In the genomic region with DNA sequence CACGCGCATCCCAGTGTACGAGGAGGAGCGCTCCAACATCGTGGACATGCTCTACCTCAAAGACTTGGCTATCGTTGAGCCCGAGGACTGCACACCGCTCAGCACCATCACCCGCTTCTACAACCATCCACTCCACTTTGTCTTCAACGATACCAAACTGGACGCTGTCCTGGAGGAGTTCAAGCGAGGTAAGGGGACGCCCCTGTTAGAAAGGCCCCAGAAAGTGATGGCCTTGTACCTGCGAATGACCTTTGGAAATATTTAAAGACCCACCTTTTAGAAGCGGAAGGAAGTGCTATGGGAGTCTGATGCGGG, we compare ENCODE assay signal across 8 mouse cellular contexts. TPM values are rescaled to one million over a fixed set of nuclear protein-coding genes. Genes with fewer than 3 reads are reported as not detected.
A peak's percentile ranks its signal among the peaks of the same experiment; 100 is the strongest.
DNase-seq lines count a peak whose midpoint lies in the region; ATAC-seq and TF ChIP-seq lines count a peak whose summit lies in the region.

No protein-coding gene starts in this region.

- no peak for DNase-seq in lung, postnatal 10 days
- no peak for DNase-seq in limb, embryonic 10.5 days (ENCODE audit: low spot score)
- no peak for DNase-seq in adrenal gland, adult 2 months
- DNase-seq in cerebellum, adult 18-20 months = no peak
- DNase-seq in thymus, postnatal 4 days = no peak

- peak overlapping the region; percentile 86 for H3K9ac ChIP-seq in lung, embryonic 16.5 days (ENCODE audit: low read length)
- H3K9ac ChIP-seq in neural tube, embryonic 15.5 days (replicated peaks) = peak overlapping the region; percentile 82

- no peak for ATAC-seq in lung, embryonic 16.5 days (ENCODE audit: low read depth)
- ATAC-seq in neural tube, embryonic 15.5 days (ENCODE audit: low FRiP score) = no peak

- H3K4me3 ChIP-seq in lung, embryonic 16.5 days (ENCODE audit: low read length) = peak overlapping the region; percentile 90
- H3K4me3 ChIP-seq in embryonic fibroblast, embryonic 13.5 days (ENCODE audit: insufficient read depth, low read length) = peak overlapping the region; percentile 52
- peak overlapping the region; percentile 84 for H3K4me3 ChIP-seq in limb, embryonic 10.5 days
- H3K4me3 ChIP-seq in neural tube, embryonic 15.5 days (replicated peaks) = peak overlapping the region; percentile 99

- no peak for TF ChIP-seq CTCF in embryonic fibroblast, embryonic 13.5 days (IDR thresholded peaks at IDR 0.05; ENCODE audit: borderline replicate concordance, insufficient read depth, low read length)

- H3K27me3 ChIP-seq in lung, embryonic 16.5 days (ENCODE audit: control insufficient read depth, insufficient read depth, low read depth, low read length) = no peaks in the 10 kb centered on the region
- H3K27me3 ChIP-seq in limb, embryonic 10.5 days (ENCODE audit: low read depth, poor library complexity, severe bottlenecking) = no peaks in the 10 kb centered on the region
- H3K27me3 ChIP-seq in neural tube, embryonic 15.5 days (replicated peaks) = no peaks in the 10 kb centered on the region

- peaks cover 21% of the 10 kb centered on the region for H3K4me1 ChIP-seq in lung, embryonic 16.5 days (replicated peaks; ENCODE audit: control insufficient read depth, insufficient read depth, low read length)
- peaks cover 2% of the 10 kb centered on the region; the same call in 1 of the 2 replicates for H3K4me1 ChIP-seq in embryonic fibroblast, embryonic 13.5 days (ENCODE audit: control insufficient read depth, insufficient read depth, low read length)
- peaks cover 33% of the 10 kb centered on the region for H3K4me1 ChIP-seq in limb, embryonic 10.5 days
- H3K4me1 ChIP-seq in neural tube, embryonic 15.5 days = peaks cover 44% of the 10 kb centered on the region

- peak overlapping the region; percentile 83 for H3K4me2 ChIP-seq in lung, embryonic 16.5 days (ENCODE audit: low read depth, low read length)
- peak overlapping the region; percentile 78 for H3K4me2 ChIP-seq in neural tube, embryonic 15.5 days

- no peak for TF ChIP-seq POLR2A in embryonic fibroblast, embryonic 13.5 days (IDR thresholded peaks at IDR 0.05; ENCODE audit: low read depth, low read length)

- H3K27ac ChIP-seq in lung, embryonic 16.5 days (ENCODE audit: low read length) = no peak overlapping the region
- H3K27ac ChIP-seq in embryonic fibroblast, embryonic 13.5 days (ENCODE audit: insufficient read depth, low read length) = no peak overlapping the region
- H3K27ac ChIP-seq in limb, embryonic 10.5 days = peak overlapping the region; percentile 93
- peak overlapping the region; percentile 98 for H3K27ac ChIP-seq in neural tube, embryonic 15.5 days (replicated peaks)

- under 1% methylated on average over 16 of the region's 16 CpGs for WGBS in lung, embryonic 16.5 days
- under 1% methylated on average over 16 of the region's 16 CpGs for WGBS in limb, embryonic 10.5 days
- WGBS in neural tube, embryonic 15.5 days = 1% methylated on average over 16 of the region's 16 CpGs

- no peaks in the 10 kb centered on the region for H3K36me3 ChIP-seq in lung, embryonic 16.5 days (ENCODE audit: control insufficient read depth, insufficient read depth, low read length)
- peaks cover 37% of the 10 kb centered on the region for H3K36me3 ChIP-seq in limb, embryonic 10.5 days
- H3K36me3 ChIP-seq in neural tube, embryonic 15.5 days = no peaks in the 10 kb centered on the region

- no peaks in the 10 kb centered on the region for H3K9me3 ChIP-seq in lung, embryonic 16.5 days (ENCODE audit: control insufficient read depth, low read length)
- no peaks in the 10 kb centered on the region for H3K9me3 ChIP-seq in limb, embryonic 10.5 days (replicated peaks)
- H3K9me3 ChIP-seq in neural tube, embryonic 15.5 days (replicated peaks) = no peaks in the 10 kb centered on the region

RNA-seq across cellular contexts. Expression of gene Cnnm3, which starts 1.3 kb away (rescaled TPM):
- polyA plus RNA-seq in lung, embryonic 16.5 days (2015; fragmentation: Nextera tagmentation; extraction: Ambion mirVana) = 3.5 and 4.4 TPM in 2 replicates
- polyA plus RNA-seq in embryonic fibroblast, embryonic 13.5 days (2011; ENCODE audit: insufficient read length, low read depth, missing spikeins) = 4.0 and 6.2 TPM in 2 replicates
- polyA plus RNA-seq in limb, embryonic 10.5 days (2016; fragmentation: Nextera tagmentation; extraction: Ambion mirVana) = 3.6 and 4.5 TPM in 2 replicates
- polyA plus RNA-seq in neural tube, embryonic 15.5 days (2015; fragmentation: Nextera tagmentation; extraction: Ambion mirVana) = 3.1 and 4.5 TPM in 2 replicates
- 10 to 100 TPM; 25.9 to 32.0 TPM for total RNA-seq in adrenal gland, adult 2 months (2021)
- polyA plus RNA-seq in adrenal gland, adult 2 months (2012; rRNA removed) = 53.9 and 70.6 TPM in 2 replicates

RNA-seq across cellular contexts. Expression of gene Ankrd23, which starts 23.8 kb away (rescaled TPM):
- polyA plus RNA-seq in lung, embryonic 16.5 days (2015; fragmentation: Nextera tagmentation; extraction: Ambion mirVana) = 17.9 and 20.0 TPM in 2 replicates
- 2.9 and 6.7 TPM in 2 replicates for polyA plus RNA-seq in embryonic fibroblast, embryonic 13.5 days (2011; ENCODE audit: insufficient read length, low read depth, missing spikeins)
- 14.3 and 16.8 TPM in 2 replicates for polyA plus RNA-seq in limb, embryonic 10.5 days (2016; fragmentation: Nextera tagmentation; extraction: Ambion mirVana)
- 21.6 and 21.8 TPM in 2 replicates for polyA plus RNA-seq in neural tube, embryonic 15.5 days (2015; fragmentation: Nextera tagmentation; extraction: Ambion mirVana)
- 10 to 100 TPM in 1 of 2 experiments, 1 to 10 TPM in 1; 6.9 to 11.2 TPM for total RNA-seq in adrenal gland, adult 2 months (2021)
- 16.5 and 19.9 TPM in 2 replicates for polyA plus RNA-seq in adrenal gland, adult 2 months (2012; rRNA removed)

RNA-seq across cellular contexts. Expression of gene Gm42417, which starts 26.3 kb away (rescaled TPM):
- 0.29 TPM in 1 of 2 replicates, not detected in the other for polyA plus RNA-seq in lung, embryonic 16.5 days (2015; fragmentation: Nextera tagmentation; extraction: Ambion mirVana)
- 1.6 TPM in 1 of 2 replicates, not detected in the other for polyA plus RNA-seq in embryonic fibroblast, embryonic 13.5 days (2011; ENCODE audit: insufficient read length, low read depth, missing spikeins)
- polyA plus RNA-seq in limb, embryonic 10.5 days (2016; fragmentation: Nextera tagmentation; extraction: Ambion mirVana) = 0.39 TPM in 1 of 2 replicates, not detected in the other
- 0.36 and 1.2 TPM in 2 replicates for polyA plus RNA-seq in neural tube, embryonic 15.5 days (2015; fragmentation: Nextera tagmentation; extraction: Ambion mirVana)
- not detected for total RNA-seq in adrenal gland, adult 2 months (2021)
- polyA plus RNA-seq in adrenal gland, adult 2 months (2012; rRNA removed) = not detected in 2 replicates

RNA-seq across cellular contexts. Expression of gene Ankrd39, which starts 34.3 kb away (rescaled TPM):
- polyA plus RNA-seq in lung, embryonic 16.5 days (2015; fragmentation: Nextera tagmentation; extraction: Ambion mirVana) = 23.3 and 26.2 TPM in 2 replicates
- 7.7 and 8.0 TPM in 2 replicates for polyA plus RNA-seq in embryonic fibroblast, embryonic 13.5 days (2011; ENCODE audit: insufficient read length, low read depth, missing spikeins)
- 19.5 and 20.3 TPM in 2 replicates for polyA plus RNA-seq in limb, embryonic 10.5 days (2016; fragmentation: Nextera tagmentation; extraction: Ambion mirVana)
- polyA plus RNA-seq in neural tube, embryonic 15.5 days (2015; fragmentation: Nextera tagmentation; extraction: Ambion mirVana) = 29.4 and 33.0 TPM in 2 replicates
- total RNA-seq in adrenal gland, adult 2 months (2021) = 10 to 100 TPM; 11.1 to 14.5 TPM
- polyA plus RNA-seq in adrenal gland, adult 2 months (2012; rRNA removed) = 24.4 and 41.9 TPM in 2 replicates

RNA-seq across cellular contexts. Expression of gene Cnnm4, which starts 41.5 kb away (rescaled TPM):
- 12.3 and 13.0 TPM in 2 replicates for polyA plus RNA-seq in lung, embryonic 16.5 days (2015; fragmentation: Nextera tagmentation; extraction: Ambion mirVana)
- polyA plus RNA-seq in embryonic fibroblast, embryonic 13.5 days (2011; ENCODE audit: insufficient read length, low read depth, missing spikeins) = 10.4 and 11.6 TPM in 2 replicates
- 12.7 and 17.5 TPM in 2 replicates for polyA plus RNA-seq in limb, embryonic 10.5 days (2016; fragmentation: Nextera tagmentation; extraction: Ambion mirVana)
- 10.6 and 15.0 TPM in 2 replicates for polyA plus RNA-seq in neural tube, embryonic 15.5 days (2015; fragmentation: Nextera tagmentation; extraction: Ambion mirVana)
- 1 to 10 TPM; 4.6 to 5.3 TPM for total RNA-seq in adrenal gland, adult 2 months (2021)
- 2.6 and 3.3 TPM in 2 replicates for polyA plus RNA-seq in adrenal gland, adult 2 months (2012; rRNA removed)

Comparison
In these comparisons a context has a peak if more than half of its experiments do, and no peak if none do; other contexts are left out.
1. H3K27ac ChIP-seq: peak in limb, embryonic 10.5 days (single experiment) and neural tube, embryonic 15.5 days (single experiment); none in lung, embryonic 16.5 days (single experiment) and embryonic fibroblast, embryonic 13.5 days (single experiment).
2. Peak in every context shown above with its lines, with median percentiles within 50 percentile points of each other: H3K4me3 ChIP-seq.